Mouse (Mus musculus) MEL (cell line): ENCODE data around the gene Lrrc56.

Experiments
- BHLHE40 ChIP-seq: IDR thresholded peaks from 2 replicates; pipeline ENCODE4 v1.6.1; 2012; ENCODE audit warnings: low read depth, mild to moderate bottlenecking, inconsistent platforms, low read length, improper control_type of control experiment, borderline replicate concordance
- CTCF ChIP-seq, 3 experiments: IDR thresholded peaks in 2 of 3; conservative IDR thresholded peaks in 1 of 3; 2 replicates each; pipeline ENCODE4 v1.5.1; 2011 to 2012; ENCODE audit warnings: low read length in 3 of 3, low read depth in 2 of 3, mild to moderate bottlenecking in 2 of 3, improper control_type of control experiment in 1 of 3, inconsistent platforms in 1 of 3, mixed read lengths in 1 of 3, moderate library complexity in 1 of 3; ENCODE audit not compliant: control insufficient read depth in 1 of 3, insufficient read depth in 1 of 3, poor library complexity in 1 of 3, severe bottlenecking in 1 of 3
- E2F4 ChIP-seq: IDR thresholded peaks from 2 replicates; pipeline ENCODE4 v1.6.1; 2011; ENCODE audit warnings: low read depth, low read length, improper control_type of control experiment, borderline replicate concordance
- KAT2A ChIP-seq: conservative IDR thresholded peaks from 2 replicates; pipeline ENCODE4 v1.6.1; 2012; ENCODE audit warnings: low read depth, low read length, improper control_type of control experiment, inconsistent platforms
- MAX ChIP-seq: IDR thresholded peaks from 2 replicates; pipeline ENCODE4 v1.6.1; 2011; ENCODE audit warnings: low read length, improper control_type of control experiment
- MXI1 ChIP-seq: IDR thresholded peaks from 2 replicates; pipeline ENCODE4 v1.6.1; 2011; ENCODE audit warnings: mild to moderate bottlenecking, low read depth, low read length, improper control_type of control experiment
- NRF1 ChIP-seq: IDR thresholded peaks from 2 replicates; pipeline ENCODE4 v1.6.1; 2014; ENCODE audit warnings: low read depth, mild to moderate bottlenecking, inconsistent platforms, low read length, improper control_type of control experiment, moderate library complexity; ENCODE audit not compliant: poor library complexity, insufficient read depth, severe bottlenecking
- POLR2A ChIP-seq, 2 experiments: IDR thresholded peaks; 2 replicates each; pipeline ENCODE4 v1.6.1; 2011 to 2012; ENCODE audit warnings: low read length in 2 of 2, mild to moderate bottlenecking in 2 of 2, control low read depth in 1 of 2, improper control_type of control experiment in 1 of 2, low read depth in 1 of 2, moderate library complexity in 1 of 2; ENCODE audit not compliant: control insufficient read depth in 1 of 2, insufficient read depth in 1 of 2, poor library complexity in 1 of 2
- SIN3A ChIP-seq: IDR thresholded peaks from 2 replicates; pipeline ENCODE4 v1.6.1; 2012; ENCODE audit warnings: low read length, improper control_type of control experiment, inconsistent platforms

GRCm38 (mm10) chr7:141215101-141215879 lies 21.3 kb downstream of the Lrrc56 start, which contains the start of gene Rassf7:
- TF ChIP-seq POLR2A (IDR thresholded peaks at IDR 0.05; ENCODE audit: control insufficient read depth in 1 of 2, insufficient read depth in 1 of 2, low read depth in 1 of 2, low read length in 2 of 2, poor library complexity in 1 of 2) (no peak), KAT2A (no peak), CTCF (IDR thresholded peaks at IDR 0.05 in 2 of 3, conservative IDR thresholded peaks at IDR 0.05 in 1 of 3; ENCODE audit: control insufficient read depth in 1 of 3, insufficient read depth in 1 of 3, low read depth in 2 of 3, low read length in 3 of 3, poor library complexity in 1 of 3, severe bottlenecking in 1 of 3) (no peak), MAX (no peak; the same call in 1 of the 2 replicates), E2F4 (no peak), MXI1 (0 out of 2 replicates have a peak, but pooled peaks have one; percentile 46), SIN3A (peak; percentile 50; the same call in 1 of the 2 replicates), BHLHE40 (no peak), NRF1 (0 out of 2 replicates have a peak, but pooled peaks have one; percentile 5)
